Mouse (Mus musculus) hindbrain, embryonic 12.5 days (tissue): ENCODE data around the gene Tox3. TPM values are rescaled to one million over a fixed set of nuclear protein-coding genes. Genes with fewer than 3 reads are reported as not detected.

Source experiments
- ATAC-seq: fragments of 200-750 bp; cut with Nextera tagmentation; 2 replicates; pipeline ENCODE4 v1.8.0; 2017; ENCODE audit warnings: moderate TSS enrichment; ENCODE audit not compliant: low FRiP score
- H3K27ac ChIP-seq: fragments of 300-500 bp; sonication (generic); 2 replicates; pipeline ENCODE4 v1.5.1; 2016; ENCODE audit warnings: mild to moderate bottlenecking
- H3K27me3 ChIP-seq: fragments of 300-500 bp; sonication (generic); 2 replicates; pipeline ENCODE4 v1.6.1; 2016; ENCODE audit warnings: mild to moderate bottlenecking
- H3K36me3 ChIP-seq: fragments of 300-500 bp; sonication (generic); 2 replicates; pipeline ENCODE4 v1.6.1; 2016; ENCODE audit warnings: mild to moderate bottlenecking
- H3K4me1 ChIP-seq: fragments of 300-500 bp; sonication (generic); 2 replicates; pipeline ENCODE4 v1.6.1; 2016
- H3K4me2 ChIP-seq: fragments of 300-500 bp; sonication (generic); replicated peaks from 2 replicates; pipeline ENCODE4 v1.6.1; 2016; ENCODE audit warnings: mild to moderate bottlenecking
- H3K4me3 ChIP-seq: fragments of 300-500 bp; sonication (generic); 2 replicates; pipeline ENCODE4 v1.5.1; 2016; ENCODE audit warnings: mild to moderate bottlenecking
- H3K9ac ChIP-seq: fragments of 300-500 bp; sonication (generic); 2 replicates; pipeline ENCODE4 v1.6.1; 2016; ENCODE audit warnings: mild to moderate bottlenecking, moderate library complexity
- H3K9me3 ChIP-seq: fragments of 300-500 bp; sonication (generic); replicated peaks from 2 replicates; pipeline ENCODE4 v1.6.1; 2016; ENCODE audit warnings: mild to moderate bottlenecking
- WGBS: fragments of 180-500 bp; shearing (Covaris S2); methylation state at CpG from one replicate; pipeline ENCODE4 v1.1.7; 2016; 5-methylcytosine and 5-hydroxymethylcytosine counted together
- polyA plus RNA-seq: library from polyadenylated mRNA; unstranded; fragments of >200 nt; fragmentation: Nextera tagmentation; extraction: Ambion mirVana; gene quantifications from 2 replicates; pipeline ENCODE4 v1.2.1, GENCODE M21; 2016

Tox3 gene
- polyA plus RNA-seq, 1 experiment from 2014 or later: 44.9 TPM

- H3K27ac ChIP-seq: peak overlapping the region; percentile 77
- no peak overlapping the region for H3K4me2 ChIP-seq
- H3K4me1 ChIP-seq: peaks cover 23% of the 10 kb centered on the region
- H3K27me3 ChIP-seq: no peaks in the 10 kb centered on the region
- 75% methylated on average over 8 of the region's 8 CpGs for WGBS
- H3K9me3 ChIP-seq: no peaks in the 10 kb centered on the region
- peaks cover 7% of the 10 kb centered on the region; the same call in 1 of the 2 replicates for H3K36me3 ChIP-seq
- no peak for ATAC-seq
- H3K4me3 ChIP-seq: no peak overlapping the region
- no peak overlapping the region for H3K9ac ChIP-seq
Measured at GRCm38 (mm10) chr8:90266239-90266638, 81.9 kb downstream of the Tox3 start.

GRCm38 (mm10) chr8:90254158-90254867 lies 93.8 kb downstream of the Tox3 start:
- no peaks in the 10 kb centered on the region for H3K27me3 ChIP-seq
- H3K4me2 ChIP-seq: no peak overlapping the region
- ATAC-seq: peak; percentile 81
- H3K9me3 ChIP-seq: no peaks in the 10 kb centered on the region
- H3K27ac ChIP-seq: peak overlapping the region; percentile 65
- H3K36me3 ChIP-seq: peaks cover 38% of the 10 kb centered on the region
- H3K9ac ChIP-seq: no peak overlapping the region
- H3K4me3 ChIP-seq: no peak overlapping the region
- peaks cover 20% of the 10 kb centered on the region for H3K4me1 ChIP-seq
- 57% methylated on average over 11 of the region's 11 CpGs for WGBS

GRCm38 (mm10) chr8:90246357-90246756 lies 101.8 kb downstream of the Tox3 start:
- H3K27me3 ChIP-seq: no peaks in the 10 kb centered on the region
- H3K4me1 ChIP-seq: peaks cover 34% of the 10 kb centered on the region
- H3K4me3 ChIP-seq: no peak overlapping the region
- peaks cover 15% of the 10 kb centered on the region for H3K36me3 ChIP-seq
- ATAC-seq: no peak
- no peak overlapping the region for H3K4me2 ChIP-seq
- H3K9ac ChIP-seq: no peak overlapping the region
- no peaks in the 10 kb centered on the region for H3K9me3 ChIP-seq
- WGBS: 52% methylated on average over 8 of the region's 8 CpGs
- peak overlapping the region; percentile 64 for H3K27ac ChIP-seq

GRCm38 (mm10) chr8:90245828-90246227 lies 102.3 kb downstream of the Tox3 start:
- Histone ChIP-seq H3K36me3 (peaks cover 12% of the 10 kb centered on the region), H3K4me1 (peaks cover 34% of the 10 kb centered on the region), H3K27ac (peak overlapping the region; percentile 80), H3K27me3 (no peaks in the 10 kb centered on the region), H3K9ac (no peak overlapping the region), H3K4me3 (no peak overlapping the region), H3K9me3 (no peaks in the 10 kb centered on the region), H3K4me2 (no peak overlapping the region)
- ATAC-seq: peak; percentile 47; the same call in 1 of the 2 replicates
- WGBS: 20% methylated on average over 3 of the region's 3 CpGs

GRCm38 (mm10) chr8:90245187-90245586 lies 103.0 kb downstream of the Tox3 start:
- Histone ChIP-seq H3K9ac (no peak overlapping the region), H3K4me2 (no peak overlapping the region), H3K27me3 (no peaks in the 10 kb centered on the region), H3K9me3 (no peaks in the 10 kb centered on the region), H3K36me3 (peaks cover 12% of the 10 kb centered on the region), H3K4me1 (peaks cover 34% of the 10 kb centered on the region), H3K27ac (peak overlapping the region; percentile 82), H3K4me3 (no peak overlapping the region)
- WGBS: 39% methylated on average over 5 of the region's 5 CpGs
- peak; percentile 3; the same call in 1 of the 2 replicates for ATAC-seq

- Histone ChIP-seq H3K4me1 (peaks cover 34% of the 10 kb centered on the region), H3K27ac (peak overlapping the region; percentile 82), H3K4me3 (no peak overlapping the region), H3K4me2 (no peak overlapping the region), H3K9me3 (no peaks in the 10 kb centered on the region), H3K27me3 (no peaks in the 10 kb centered on the region), H3K9ac (no peak overlapping the region), H3K36me3 (peaks cover 12% of the 10 kb centered on the region)
- WGBS: 19% methylated on average over 10 of the region's 10 CpGs
- ATAC-seq: peak; percentile 94
Measured at GRCm38 (mm10) chr8:90244458-90245145, 103.5 kb downstream of the Tox3 start.

GRCm38 (mm10) chr8:90243957-90244356 lies 104.2 kb downstream of the Tox3 start:
- Histone ChIP-seq H3K27me3 (no peaks in the 10 kb centered on the region), H3K4me2 (no peak overlapping the region), H3K9ac (no peak overlapping the region), H3K4me1 (peaks cover 34% of the 10 kb centered on the region), H3K4me3 (no peak overlapping the region), H3K36me3 (peaks cover 12% of the 10 kb centered on the region), H3K27ac (peak overlapping the region; percentile 70), H3K9me3 (no peaks in the 10 kb centered on the region)
- 76% methylated on average over 5 of the region's 5 CpGs for WGBS
- no peak for ATAC-seq

- H3K4me2 ChIP-seq: no peak overlapping the region
- peak overlapping the region; percentile 23; the same call in 1 of the 2 replicates for H3K27ac ChIP-seq
- WGBS: 95% methylated on average over 2 of the region's 2 CpGs
- H3K27me3 ChIP-seq: no peaks in the 10 kb centered on the region
- ATAC-seq: no peak
- no peaks in the 10 kb centered on the region for H3K9me3 ChIP-seq
- no peak overlapping the region for H3K9ac ChIP-seq
- no peak overlapping the region for H3K4me3 ChIP-seq
- H3K36me3 ChIP-seq: no peaks in the 10 kb centered on the region
- H3K4me1 ChIP-seq: peaks cover 29% of the 10 kb centered on the region
Measured at GRCm38 (mm10) chr8:90242351-90242750, 105.8 kb downstream of the Tox3 start.

GRCm38 (mm10) chr8:90241461-90241860 lies 106.7 kb downstream of the Tox3 start:
- H3K36me3 ChIP-seq: no peaks in the 10 kb centered on the region
- H3K9me3 ChIP-seq: no peaks in the 10 kb centered on the region
- H3K4me1 ChIP-seq: peaks cover 28% of the 10 kb centered on the region
- H3K27ac ChIP-seq: no peak overlapping the region
- WGBS: 49% methylated on average over 4 of the region's 4 CpGs
- H3K4me2 ChIP-seq: no peak overlapping the region
- H3K9ac ChIP-seq: no peak overlapping the region
- H3K27me3 ChIP-seq: no peaks in the 10 kb centered on the region
- H3K4me3 ChIP-seq: no peak overlapping the region
- ATAC-seq: no peak

- 54% methylated on average over 8 of the region's 8 CpGs for WGBS
Measured at GRCm38 (mm10) chr8:90232501-90232900, 115.6 kb downstream of the Tox3 start.

GRCm38 (mm10) chr8:90224172-90224571 lies 124.0 kb downstream of the Tox3 start:
- no peak overlapping the region for H3K4me2 ChIP-seq
- no peaks in the 10 kb centered on the region for H3K27me3 ChIP-seq
- 70% methylated on average over 1 of the region's 1 CpGs for WGBS
- H3K9ac ChIP-seq: no peak overlapping the region
- no peaks in the 10 kb centered on the region for H3K9me3 ChIP-seq
- H3K4me3 ChIP-seq: no peak overlapping the region
- H3K27ac ChIP-seq: no peak overlapping the region
- ATAC-seq: no peak
- no peaks in the 10 kb centered on the region for H3K4me1 ChIP-seq
- H3K36me3 ChIP-seq: no peaks in the 10 kb centered on the region

More at GRCm38 (mm10) chr8:90232501-90232900, 115.6 kb downstream of the Tox3 start:
- Histone ChIP-seq H3K27ac (no peak overlapping the region), H3K9ac (no peak overlapping the region), H3K4me2 (no peak overlapping the region), H3K9me3 (no peaks in the 10 kb centered on the region), H3K4me3 (no peak overlapping the region), H3K27me3 (no peaks in the 10 kb centered on the region), H3K4me1 (peaks cover 2% of the 10 kb centered on the region; the same call in 1 of the 2 replicates), H3K36me3 (no peaks in the 10 kb centered on the region)
- no peak for ATAC-seq

GRCm38 (mm10) chr8:90209105-90210037 lies 138.8 kb downstream of the Tox3 start:
- Histone ChIP-seq H3K4me3 (no peak overlapping the region), H3K9ac (no peak overlapping the region), H3K36me3 (no peaks in the 10 kb centered on the region), H3K4me1 (peaks cover 17% of the 10 kb centered on the region), H3K27ac (peak overlapping the region; percentile 35; the same call in 1 of the 2 replicates), H3K9me3 (no peaks in the 10 kb centered on the region), H3K4me2 (no peak overlapping the region), H3K27me3 (no peaks in the 10 kb centered on the region)
- peak; percentile 56; the same call in 1 of the 2 replicates for ATAC-seq
- WGBS: 40% methylated on average over 14 of the region's 14 CpGs
